Mouse (Mus musculus) embryonic facial prominence, embryonic 11.5 days (tissue): Measurements from ENCODE around the gene Gtf2a1l. TPM values are rescaled to one million over a fixed set of nuclear protein-coding genes. Genes with fewer than 3 reads are reported as not detected.

Experiments used
- ATAC-seq: fragments of 200-750 bp; cut with Nextera tagmentation; replicated peaks from 2 replicates; pipeline ENCODE4 v1.8.0; 2017; ENCODE audit warnings: low read depth; ENCODE audit not compliant: insufficient number of reproducible peaks, low FRiP score, low TSS enrichment
- DNase-seq: peaks from one replicate; pipeline ENCODE4 v3.0.0-alpha.2; 2015; ENCODE audit warnings: low spot score
- H3K27ac ChIP-seq: fragments of 300-500 bp; sonication (generic); replicated peaks from 2 replicates; pipeline ENCODE4 v1.5.1; 2014; ENCODE audit warnings: mild to moderate bottlenecking, low read depth, low read length, control low read depth
- H3K27me3 ChIP-seq: fragments of 300-500 bp; sonication (generic); 2 replicates; pipeline ENCODE4 v1.6.1; 2014; ENCODE audit warnings: mild to moderate bottlenecking, low read length, moderate library complexity, mixed read lengths; ENCODE audit not compliant: control insufficient read depth, insufficient read depth
- H3K36me3 ChIP-seq: fragments of 300-500 bp; sonication (generic); replicated peaks from 2 replicates; pipeline ENCODE4 v1.6.1; 2014; ENCODE audit warnings: low read depth, mild to moderate bottlenecking, low read length, moderate library complexity, mixed read lengths; ENCODE audit not compliant: control insufficient read depth, insufficient read depth
- H3K4me1 ChIP-seq: fragments of 300-500 bp; sonication (generic); 2 replicates; pipeline ENCODE4 v1.6.1; 2014; ENCODE audit warnings: low read length, mixed read lengths; ENCODE audit not compliant: control insufficient read depth, insufficient read depth
- H3K4me2 ChIP-seq: fragments of 300-500 bp; sonication (generic); 2 replicates; pipeline ENCODE4 v1.6.1; 2014; ENCODE audit warnings: low read depth, mild to moderate bottlenecking, control low read depth, low read length, moderate library complexity
- H3K4me3 ChIP-seq: fragments of 300-500 bp; sonication (generic); 2 replicates; pipeline ENCODE4 v1.5.1; 2014; ENCODE audit warnings: low read depth, low read length, control low read depth
- H3K9ac ChIP-seq: fragments of 300-500 bp; sonication (generic); replicated peaks from 2 replicates; pipeline ENCODE4 v1.6.1; 2014; ENCODE audit warnings: mild to moderate bottlenecking, control low read depth, low read length
- H3K9me3 ChIP-seq: fragments of 300-500 bp; sonication (generic); replicated peaks from 2 replicates; pipeline ENCODE4 v1.6.1; 2016; ENCODE audit warnings: mild to moderate bottlenecking, low read length, inconsistent platforms, mixed read lengths; ENCODE audit not compliant: control insufficient read depth
- WGBS: fragments of 180-500 bp; shearing (Covaris S2); extraction: QIAGEN DNeasy Blood & Tissue Kit; methylation state at CpG from one replicate; pipeline ENCODE4 v1.1.7; 2014; 5-methylcytosine and 5-hydroxymethylcytosine counted together
- polyA plus RNA-seq: library from polyadenylated mRNA; unstranded; fragments of >200 nt; fragmentation: Nextera tagmentation; extraction: Ambion mirVana; gene quantifications from 2 replicates; pipeline ENCODE4 v1.2.1, GENCODE M21; 2014

Gtf2a1l gene
- polyA plus RNA-seq, 1 experiment from 2014 or later, result not detected

GRCm38 (mm10) chr17:88627150-88627549, 41.3 kb upstream of the Gtf2a1l start:
- H3K4me3 ChIP-seq, result no peak overlapping the region
- no peak overlapping the region for H3K9ac ChIP-seq
- H3K27ac ChIP-seq, result peak overlapping the region; percentile 59; the same call in 1 of the 2 replicates
- H3K4me2 ChIP-seq, result no peak overlapping the region
- H3K27me3 ChIP-seq, result no peaks in the 10 kb centered on the region
- no peaks in the 10 kb centered on the region for H3K36me3 ChIP-seq
- ATAC-seq, result no peak
- DNase-seq, result no peak
- no peaks in the 10 kb centered on the region for H3K9me3 ChIP-seq
- no peaks in the 10 kb centered on the region; the same call in none of the 2 replicates for H3K4me1 ChIP-seq
- WGBS, result 78% methylated on average over 7 of the region's 7 CpGs

GRCm38 (mm10) chr17:88628676-88629380, 39.6 kb upstream of the Gtf2a1l start:
- Histone ChIP-seq H3K9ac (no peak overlapping the region), H3K4me1 (no peaks in the 10 kb centered on the region; the same call in none of the 2 replicates)
- ATAC-seq, result no peak

GRCm38 (mm10) chr17:88629381-88629759, 39.1 kb upstream of the Gtf2a1l start:
- H3K4me1 ChIP-seq, result no peaks in the 10 kb centered on the region; the same call in none of the 2 replicates
- H3K9me3 ChIP-seq, result no peaks in the 10 kb centered on the region
- no peaks in the 10 kb centered on the region for H3K27me3 ChIP-seq
- H3K27ac ChIP-seq, result no peak overlapping the region
- H3K36me3 ChIP-seq, result no peaks in the 10 kb centered on the region
- ATAC-seq (no peak), DNase-seq (no peak)
- H3K4me3 ChIP-seq, result no peak overlapping the region
- no peak overlapping the region for H3K9ac ChIP-seq
- H3K4me2 ChIP-seq, result no peak overlapping the region
- 37% methylated on average over 4 of the region's 4 CpGs for WGBS

More at GRCm38 (mm10) chr17:88628676-88629380, 39.6 kb upstream of the Gtf2a1l start:
- H3K9me3 ChIP-seq, result no peaks in the 10 kb centered on the region
- H3K27ac ChIP-seq, result no peak overlapping the region; the same call in 1 of the 2 replicates
- H3K36me3 ChIP-seq, result no peaks in the 10 kb centered on the region
- H3K27me3 ChIP-seq, result no peaks in the 10 kb centered on the region
- H3K4me3 ChIP-seq, result no peak overlapping the region
- H3K4me2 ChIP-seq, result no peak overlapping the region
- DNase-seq, result no peak
- 58% methylated on average over 8 of the region's 10 CpGs for WGBS

- DNase-seq (peak; percentile 22), ATAC-seq (peak; percentile 14; the same call in 1 of the 2 replicates)
- no peaks in the 10 kb centered on the region; the same call in none of the 2 replicates for H3K4me1 ChIP-seq
- no peak overlapping the region for H3K4me3 ChIP-seq
- no peak overlapping the region for H3K4me2 ChIP-seq
- no peak overlapping the region; the same call in 1 of the 2 replicates for H3K9ac ChIP-seq
- no peaks in the 10 kb centered on the region for H3K36me3 ChIP-seq
- H3K27ac ChIP-seq, result no peak overlapping the region
- 24% methylated on average over 11 of the region's 11 CpGs for WGBS
- no peaks in the 10 kb centered on the region for H3K27me3 ChIP-seq
- no peaks in the 10 kb centered on the region for H3K9me3 ChIP-seq
Measured at GRCm38 (mm10) chr17:88629931-88630553, 38.4 kb upstream of the Gtf2a1l start.

GRCm38 (mm10) chr17:88630554-88630948, 37.9 kb upstream of the Gtf2a1l start:
- Histone ChIP-seq H3K9ac (no peak overlapping the region), H3K4me2 (no peak overlapping the region), H3K4me1 (no peaks in the 10 kb centered on the region; the same call in none of the 2 replicates), H3K9me3 (no peaks in the 10 kb centered on the region), H3K27ac (no peak overlapping the region), H3K36me3 (no peaks in the 10 kb centered on the region), H3K27me3 (no peaks in the 10 kb centered on the region), H3K4me3 (no peak overlapping the region)
- ATAC-seq (no peak), DNase-seq (no peak)
- WGBS, result 83% methylated on average over 3 of the region's 3 CpGs

GRCm38 (mm10) chr17:88632631-88633030, 35.8 kb upstream of the Gtf2a1l start:
- no peak for DNase-seq
- H3K36me3 ChIP-seq, result no peaks in the 10 kb centered on the region
- no peaks in the 10 kb centered on the region; the same call in none of the 2 replicates for H3K4me1 ChIP-seq
- H3K27me3 ChIP-seq, result no peaks in the 10 kb centered on the region
- H3K4me3 ChIP-seq, result no peak overlapping the region
- no peak overlapping the region for H3K27ac ChIP-seq
- no peak overlapping the region for H3K9ac ChIP-seq
- 85% methylated on average over 3 of the region's 3 CpGs for WGBS
- ATAC-seq, result no peak
- H3K4me2 ChIP-seq, result no peak overlapping the region
- no peaks in the 10 kb centered on the region for H3K9me3 ChIP-seq

- no peak for ATAC-seq
- no peak for DNase-seq
- no peak overlapping the region for H3K4me3 ChIP-seq
- H3K27me3 ChIP-seq, result no peaks in the 10 kb centered on the region
- H3K36me3 ChIP-seq, result no peaks in the 10 kb centered on the region
- H3K9me3 ChIP-seq, result no peaks in the 10 kb centered on the region
- H3K27ac ChIP-seq, result no peak overlapping the region
- 76% methylated on average over 14 of the region's 14 CpGs for WGBS
- H3K4me2 ChIP-seq, result no peak overlapping the region
- H3K4me1 ChIP-seq, result no peaks in the 10 kb centered on the region; the same call in 1 of the 2 replicates
- no peak overlapping the region for H3K9ac ChIP-seq
Measured at GRCm38 (mm10) chr17:88636076-88636475, 32.4 kb upstream of the Gtf2a1l start.

GRCm38 (mm10) chr17:88636587-88636986, 31.9 kb upstream of the Gtf2a1l start:
- H3K36me3 ChIP-seq, result no peaks in the 10 kb centered on the region
- no peak overlapping the region for H3K4me3 ChIP-seq
- H3K4me1 ChIP-seq, result no peaks in the 10 kb centered on the region; the same call in 1 of the 2 replicates
- no peaks in the 10 kb centered on the region for H3K9me3 ChIP-seq
- H3K27me3 ChIP-seq, result no peaks in the 10 kb centered on the region
- no peak overlapping the region for H3K9ac ChIP-seq
- no peak overlapping the region for H3K27ac ChIP-seq
- WGBS, result 26% methylated on average over 12 of the region's 12 CpGs
- no peak for DNase-seq
- no peak for ATAC-seq
- H3K4me2 ChIP-seq, result no peak overlapping the region
